Mouse (Mus musculus) limb, embryonic 13.5 days (tissue): ENCODE results near the gene Gm5460. TPM values are rescaled to one million over a fixed set of nuclear protein-coding genes. Genes with fewer than 3 reads are reported as not detected.

Source experiments
- ATAC-seq: fragments of 200-750 bp; cut with Nextera tagmentation; 2 replicates; pipeline ENCODE4 v1.8.0; 2017; ENCODE audit warnings: low read depth, moderate number of reproducible peaks, moderate TSS enrichment; ENCODE audit not compliant: low FRiP score
- H3K27ac ChIP-seq: fragments of 300-500 bp; sonication (generic); 2 replicates; pipeline ENCODE4 v1.5.1; 2015; ENCODE audit warnings: inconsistent platforms, mild to moderate bottlenecking, moderate library complexity
- H3K27me3 ChIP-seq: fragments of 300-500 bp; sonication (generic); 2 replicates; pipeline ENCODE4 v1.6.1; 2015; ENCODE audit warnings: mild to moderate bottlenecking, inconsistent platforms
- H3K36me3 ChIP-seq: fragments of 300-500 bp; sonication (generic); 2 replicates; pipeline ENCODE4 v1.6.1; 2015; ENCODE audit warnings: inconsistent platforms, mild to moderate bottlenecking, moderate library complexity
- H3K4me1 ChIP-seq: fragments of 300-500 bp; sonication (generic); 2 replicates; pipeline ENCODE4 v1.6.1; 2015; ENCODE audit warnings: inconsistent platforms
- H3K4me2 ChIP-seq: fragments of 300-500 bp; sonication (generic); replicated peaks from 2 replicates; pipeline ENCODE4 v1.6.1; 2015; ENCODE audit warnings: inconsistent platforms, mild to moderate bottlenecking, moderate library complexity
- H3K4me3 ChIP-seq: fragments of 300-500 bp; sonication (generic); 2 replicates; pipeline ENCODE4 v1.5.1; 2015; ENCODE audit warnings: moderate library complexity, mild to moderate bottlenecking, inconsistent platforms
- H3K9ac ChIP-seq: fragments of 300-500 bp; sonication (generic); 2 replicates; pipeline ENCODE4 v1.6.1; 2015; ENCODE audit warnings: mild to moderate bottlenecking, inconsistent platforms
- H3K9me3 ChIP-seq: fragments of 300-500 bp; sonication (generic); 2 replicates; pipeline ENCODE4 v1.6.1; 2016; ENCODE audit warnings: inconsistent platforms
- WGBS: fragments of 180-500 bp; shearing (Covaris S2); methylation state at CpG from one replicate; pipeline ENCODE4 v1.1.7; 2015; 5-methylcytosine and 5-hydroxymethylcytosine counted together
- polyA plus RNA-seq: library from polyadenylated mRNA; unstranded; fragments of >200 nt; fragmentation: Nextera tagmentation; extraction: Ambion mirVana; gene quantifications from 2 replicates; pipeline ENCODE4 v1.2.1, GENCODE M21; 2015

Gm5460 gene
- polyA plus RNA-seq, 1 experiment from 2014 or later: not detected

GRCm38 (mm10) chr14:34002358-34002757 is 14.2 kb upstream of the Gm5460 start:
- Histone ChIP-seq H3K27me3 (no peaks in the 10 kb centered on the region; the same call in 1 of the 2 replicates), H3K9ac (no peak overlapping the region), H3K9me3 (no peaks in the 10 kb centered on the region), H3K4me3 (no peak overlapping the region), H3K36me3 (no peaks in the 10 kb centered on the region), H3K27ac (no peak overlapping the region), H3K4me1 (peaks cover 1% of the 10 kb centered on the region; the same call in 1 of the 2 replicates), H3K4me2 (no peak overlapping the region)
- no peak for ATAC-seq
- 85% methylated on average over 5 of the region's 5 CpGs for WGBS

DNA sequence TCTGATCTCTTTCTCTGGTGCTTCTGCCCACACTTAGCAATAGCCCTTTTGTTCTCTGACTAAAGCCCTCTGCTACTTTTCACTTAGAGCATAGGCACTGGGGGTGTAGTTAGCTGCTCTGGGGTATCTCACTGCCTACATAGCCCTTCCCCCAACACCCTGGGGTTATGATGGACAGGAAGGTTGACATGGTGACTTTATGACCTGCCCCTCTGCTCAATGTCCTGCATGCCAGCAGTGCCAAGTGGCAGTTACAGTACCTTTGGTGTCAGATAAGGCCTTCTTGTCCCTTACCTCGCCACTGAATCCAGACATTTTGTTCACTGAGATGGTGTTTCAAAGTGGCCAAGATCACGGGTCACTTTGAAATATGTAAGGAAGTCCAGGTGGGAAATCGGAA is 1.5 kb upstream of the Gm5460 start, which contains the start of gene Gm30083:
Gm30083 (minus strand) TSS at position 120 of the 400 bp plus-strand sequence.
- no peak for ATAC-seq
- H3K9me3 ChIP-seq: no peaks in the 10 kb centered on the region
- H3K27ac ChIP-seq: no peak within 1 kb of the TSS
- H3K36me3 ChIP-seq: no peaks in the 10 kb centered on the region
- no peak within 1 kb of the TSS for H3K4me2 ChIP-seq
- H3K27me3 ChIP-seq: no peaks in the 10 kb centered on the region
- WGBS: 86% methylated on average over 3 of the region's 3 CpGs
- no peak within 1 kb of the TSS for H3K9ac ChIP-seq
- H3K4me1 ChIP-seq: no peaks in the 10 kb centered on the region
- no peak within 1 kb of the TSS for H3K4me3 ChIP-seq

GRCm38 (mm10) chr14:34016938-34017337 is 380 bp downstream of the Gm5460 start:
- Histone ChIP-seq H3K9ac (no peak overlapping the region), H3K27ac (no peak overlapping the region), H3K4me3 (no peak overlapping the region), H3K4me2 (no peak overlapping the region), H3K9me3 (no peaks in the 10 kb centered on the region), H3K27me3 (no peaks in the 10 kb centered on the region), H3K4me1 (no peaks in the 10 kb centered on the region), H3K36me3 (no peaks in the 10 kb centered on the region)
- WGBS: 89% methylated on average over 2 of the region's 2 CpGs
- no peak for ATAC-seq

GRCm38 (mm10) chr14:34026710-34027109 is 10.2 kb downstream of the Gm5460 start:
- Histone ChIP-seq H3K36me3 (no peaks in the 10 kb centered on the region), H3K4me1 (no peaks in the 10 kb centered on the region), H3K4me2 (no peak overlapping the region), H3K9me3 (no peaks in the 10 kb centered on the region), H3K4me3 (no peak overlapping the region), H3K9ac (no peak overlapping the region), H3K27ac (no peak overlapping the region), H3K27me3 (no peaks in the 10 kb centered on the region)
- 72% methylated on average over 2 of the region's 2 CpGs for WGBS
- no peak for ATAC-seq

DNA sequence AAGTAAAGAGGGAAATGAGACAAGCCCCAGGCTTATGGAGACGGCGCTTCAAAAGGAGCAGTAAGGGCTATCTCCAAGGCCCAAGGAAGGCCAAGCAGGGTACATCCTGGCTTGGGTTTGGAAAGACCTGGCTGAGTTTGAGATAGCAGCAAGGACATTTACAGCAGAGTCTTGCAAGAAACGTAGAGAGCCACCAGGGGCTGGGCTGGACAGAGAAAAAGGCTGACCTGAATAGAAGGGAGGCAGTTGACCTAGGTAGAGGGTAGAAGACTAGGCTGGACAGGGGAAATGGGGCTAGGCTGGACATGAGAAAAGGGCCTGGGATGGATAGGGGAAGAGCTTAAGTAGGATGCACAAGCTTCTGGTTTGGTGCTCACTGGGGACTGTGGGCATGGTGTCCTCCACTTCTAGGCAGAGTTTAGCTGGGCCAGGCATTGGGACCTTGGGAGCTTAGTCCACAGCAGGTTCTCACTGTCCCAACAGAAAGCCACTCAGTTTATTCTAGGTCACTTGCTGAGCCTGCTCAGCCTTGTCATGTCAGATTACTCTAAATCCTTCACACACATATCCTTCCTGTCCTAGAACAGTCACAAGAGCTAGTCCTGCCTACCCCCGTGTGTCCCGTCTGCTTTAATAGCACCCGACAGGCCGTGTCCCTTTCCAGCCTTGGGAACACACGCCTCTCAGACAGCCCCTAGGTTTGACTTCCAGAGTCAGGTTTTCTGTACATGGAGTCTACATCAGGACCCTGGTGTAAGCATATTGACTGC is 17.5 kb downstream of the Gm5460 start:
- Histone ChIP-seq H3K36me3 (no peaks in the 10 kb centered on the region), H3K4me2 (no peak overlapping the region), H3K27ac (no peak overlapping the region), H3K4me1 (no peaks in the 10 kb centered on the region), H3K9ac (no peak overlapping the region), H3K9me3 (no peaks in the 10 kb centered on the region), H3K27me3 (no peaks in the 10 kb centered on the region), H3K4me3 (no peak overlapping the region)
- 84% methylated on average over 8 of the region's 8 CpGs for WGBS
- no peak for ATAC-seq

GRCm38 (mm10) chr14:34041241-34041640 is 24.7 kb downstream of the Gm5460 start:
- no peaks in the 10 kb centered on the region for H3K4me1 ChIP-seq
- no peaks in the 10 kb centered on the region for H3K27me3 ChIP-seq
- no peak overlapping the region for H3K4me2 ChIP-seq
- H3K27ac ChIP-seq: no peak overlapping the region
- H3K4me3 ChIP-seq: no peak overlapping the region
- no peaks in the 10 kb centered on the region for H3K9me3 ChIP-seq
- ATAC-seq: no peak
- WGBS: 81% methylated on average over 4 of the region's 4 CpGs
- H3K9ac ChIP-seq: no peak overlapping the region
- H3K36me3 ChIP-seq: no peaks in the 10 kb centered on the region

- H3K9me3 ChIP-seq: no peaks in the 10 kb centered on the region
- H3K4me2 ChIP-seq: no peak overlapping the region
- WGBS: 68% methylated on average over 3 of the region's 3 CpGs
- H3K4me1 ChIP-seq: no peaks in the 10 kb centered on the region
- no peaks in the 10 kb centered on the region for H3K36me3 ChIP-seq
- no peak for ATAC-seq
- H3K27ac ChIP-seq: no peak overlapping the region
- H3K4me3 ChIP-seq: no peak overlapping the region
- H3K27me3 ChIP-seq: no peaks in the 10 kb centered on the region
- H3K9ac ChIP-seq: no peak overlapping the region
Observed at GRCm38 (mm10) chr14:34043341-34043740, 26.8 kb downstream of the Gm5460 start.

DNA sequence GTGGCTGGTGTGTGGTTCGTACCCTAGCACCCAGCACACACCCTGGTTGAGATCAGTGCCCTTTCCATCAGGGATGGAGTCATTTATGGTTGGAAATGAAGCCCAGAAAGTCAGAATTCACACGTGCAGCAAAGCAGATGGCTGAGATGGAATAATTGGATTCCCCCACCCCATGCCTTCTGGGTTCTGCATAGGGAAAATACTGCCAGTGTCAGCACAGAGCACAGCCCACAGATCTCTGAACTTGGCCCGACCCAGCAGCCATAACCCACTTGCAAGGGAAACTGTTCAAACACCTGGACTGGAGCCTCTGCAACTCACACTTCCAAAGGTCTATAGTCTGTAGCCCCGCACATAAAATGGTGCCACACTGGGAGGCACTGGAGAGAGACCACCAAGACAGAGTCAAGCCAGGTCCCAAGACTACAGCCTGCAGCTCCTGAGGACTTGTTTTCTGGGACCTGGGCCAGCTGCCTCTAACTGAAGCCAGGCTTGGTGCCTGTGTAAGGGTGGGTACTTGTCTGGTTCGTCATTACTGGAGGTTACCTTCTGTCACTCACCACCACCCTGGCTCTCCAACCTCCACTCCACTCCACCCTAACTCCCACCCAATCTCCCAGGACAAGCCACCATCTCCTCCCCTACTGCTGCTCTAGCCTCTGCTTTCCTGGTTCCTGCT is 33.7 kb downstream of the Gm5460 start:
- Histone ChIP-seq H3K9ac (no peak overlapping the region), H3K36me3 (no peaks in the 10 kb centered on the region), H3K4me1 (peaks cover 5% of the 10 kb centered on the region; the same call in 1 of the 2 replicates), H3K4me2 (no peak overlapping the region), H3K27ac (no peak overlapping the region), H3K4me3 (no peak overlapping the region), H3K27me3 (no peaks in the 10 kb centered on the region), H3K9me3 (no peaks in the 10 kb centered on the region)
- ATAC-seq: no peak
- 50% methylated on average over 5 of the region's 5 CpGs for WGBS

DNA sequence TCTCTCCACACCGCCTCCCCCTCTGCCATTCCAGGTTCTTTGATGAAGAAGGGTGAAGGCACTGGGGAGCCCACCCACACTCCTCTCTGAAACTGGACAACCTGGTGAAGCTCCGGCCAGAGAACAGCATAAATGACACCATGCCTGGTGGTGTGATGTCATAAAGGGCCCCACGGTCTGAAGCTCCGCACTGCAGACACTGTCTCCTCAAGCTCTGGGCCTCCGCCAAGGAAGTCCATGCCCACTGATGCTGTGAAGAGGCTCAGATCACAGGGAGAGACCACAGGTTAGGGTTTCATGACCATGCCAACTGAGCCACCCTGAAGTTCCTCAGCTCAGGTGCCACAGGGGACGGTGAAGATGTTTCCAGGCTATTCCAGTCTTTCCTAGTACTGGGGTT is 36.0 kb downstream of the Gm5460 start, which contains the start of gene Antxrl:
Antxrl (plus strand) TSS at position 192 of the 400 bp plus-strand sequence.
- Histone ChIP-seq H3K36me3 (no peaks in the 10 kb centered on the region), H3K27ac (no peak within 1 kb of the TSS), H3K9ac (no peak within 1 kb of the TSS), H3K27me3 (no peaks in the 10 kb centered on the region), H3K4me3 (no peak within 1 kb of the TSS), H3K9me3 (no peaks in the 10 kb centered on the region), H3K4me1 (peaks cover 5% of the 10 kb centered on the region; the same call in 1 of the 2 replicates), H3K4me2 (no peak within 1 kb of the TSS)
- 88% methylated on average over 6 of the region's 6 CpGs for WGBS
- no peak for ATAC-seq

GRCm38 (mm10) chr14:34071665-34072064 is 55.1 kb downstream of the Gm5460 start:
- Histone ChIP-seq H3K4me1 (no peaks in the 10 kb centered on the region), H3K9me3 (no peaks in the 10 kb centered on the region), H3K27ac (no peak overlapping the region), H3K4me2 (no peak overlapping the region), H3K27me3 (no peaks in the 10 kb centered on the region), H3K4me3 (no peak overlapping the region), H3K9ac (no peak overlapping the region), H3K36me3 (no peaks in the 10 kb centered on the region)
- ATAC-seq: no peak
- 66% methylated on average over 6 of the region's 6 CpGs for WGBS

DNA sequence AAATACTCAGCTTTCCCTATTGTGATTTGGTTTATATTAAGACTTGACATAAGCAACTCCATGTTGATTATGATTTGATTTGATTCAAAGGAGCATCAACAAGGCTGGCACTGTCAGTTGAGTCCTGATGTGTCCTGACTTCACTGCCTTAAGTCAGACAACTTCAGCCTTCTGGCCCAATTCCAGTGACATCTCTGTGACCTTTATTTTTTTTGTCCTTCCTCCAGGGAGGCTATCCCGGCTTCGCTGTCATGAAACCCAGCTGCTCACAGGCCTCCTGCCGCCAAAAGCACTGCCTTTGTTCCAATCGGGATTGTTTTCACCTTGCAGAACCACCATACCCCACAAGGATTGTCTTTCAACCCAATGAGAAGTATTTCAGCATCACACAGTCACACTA is 58.8 kb downstream of the Gm5460 start:
- no peaks in the 10 kb centered on the region for H3K4me1 ChIP-seq
- H3K27me3 ChIP-seq: no peaks in the 10 kb centered on the region
- ATAC-seq: no peak
- H3K27ac ChIP-seq: no peak overlapping the region
- H3K9ac ChIP-seq: no peak overlapping the region
- WGBS: 51% methylated on average over 4 of the region's 4 CpGs
- H3K9me3 ChIP-seq: no peaks in the 10 kb centered on the region
- no peaks in the 10 kb centered on the region for H3K36me3 ChIP-seq
- no peak overlapping the region for H3K4me2 ChIP-seq
- no peak overlapping the region for H3K4me3 ChIP-seq

GRCm38 (mm10) chr14:34077222-34077621 is 60.7 kb downstream of the Gm5460 start:
- H3K36me3 ChIP-seq: no peaks in the 10 kb centered on the region
- no peak overlapping the region for H3K4me3 ChIP-seq
- H3K9ac ChIP-seq: no peak overlapping the region
- ATAC-seq: no peak
- H3K27me3 ChIP-seq: peaks cover 2% of the 10 kb centered on the region; the same call in 1 of the 2 replicates
- no peak overlapping the region for H3K4me2 ChIP-seq
- no peaks in the 10 kb centered on the region for H3K9me3 ChIP-seq
- H3K4me1 ChIP-seq: no peaks in the 10 kb centered on the region
- 77% methylated on average over 5 of the region's 5 CpGs for WGBS
- H3K27ac ChIP-seq: no peak overlapping the region
